Mouse (Mus musculus) midbrain, embryonic 10.5 days (tissue): ENCODE measurements at regions not wholly inside any gene's neighbourhood (a gene's known extent, or its start where the extent isn't known, plus 50 kb on each side); places are given as distances from the start of the nearest gene placed in this dataset.

Experiments used
- DNase-seq: peaks from one replicate; pipeline ENCODE4 v3.0.0-alpha.2; 2017; ENCODE audit warnings: low spot score
- H3K27ac ChIP-seq: fragments of 300-500 bp; sonication (generic); replicated peaks from 2 replicates; pipeline ENCODE4 v1.5.1; 2016; ENCODE audit warnings: mild to moderate bottlenecking
- H3K27me3 ChIP-seq: fragments of 300-500 bp; sonication (generic); 2 replicates; pipeline ENCODE4 v1.6.1; 2016; ENCODE audit warnings: low read depth, mild to moderate bottlenecking; ENCODE audit not compliant: poor library complexity, severe bottlenecking
- H3K36me3 ChIP-seq: fragments of 300-500 bp; sonication (generic); 2 replicates; pipeline ENCODE4 v1.6.1; 2016; ENCODE audit warnings: mild to moderate bottlenecking, moderate library complexity
- H3K4me1 ChIP-seq: fragments of 300-500 bp; sonication (generic); 2 replicates; pipeline ENCODE4 v1.6.1; 2016
- H3K4me3 ChIP-seq: fragments of 300-500 bp; sonication (generic); 2 replicates; pipeline ENCODE4 v1.5.1; 2016; ENCODE audit warnings: mild to moderate bottlenecking, moderate library complexity
- H3K9me3 ChIP-seq: fragments of 300-500 bp; sonication (generic); replicated peaks from 2 replicates; pipeline ENCODE4 v1.6.1; 2016; ENCODE audit warnings: mild to moderate bottlenecking
- WGBS: fragments of 180-500 bp; shearing (Covaris S2); methylation state at CpG from one replicate; pipeline ENCODE4 v1.1.7; 2016; 5-methylcytosine and 5-hydroxymethylcytosine counted together

- H3K27ac ChIP-seq = no peak overlapping the region
- no peaks in the 10 kb centered on the region for H3K27me3 ChIP-seq
- H3K9me3 ChIP-seq = no peaks in the 10 kb centered on the region
- no peak for DNase-seq
- WGBS = 100% methylated on average over 1 of the region's 1 CpGs
- H3K36me3 ChIP-seq = no peaks in the 10 kb centered on the region
- no peak overlapping the region for H3K4me3 ChIP-seq
- H3K4me1 ChIP-seq = no peaks in the 10 kb centered on the region
Measured at GRCm38 (mm10) chr14:97694238-97694637, 475.3 kb downstream of the Dach1 start.

DNA sequence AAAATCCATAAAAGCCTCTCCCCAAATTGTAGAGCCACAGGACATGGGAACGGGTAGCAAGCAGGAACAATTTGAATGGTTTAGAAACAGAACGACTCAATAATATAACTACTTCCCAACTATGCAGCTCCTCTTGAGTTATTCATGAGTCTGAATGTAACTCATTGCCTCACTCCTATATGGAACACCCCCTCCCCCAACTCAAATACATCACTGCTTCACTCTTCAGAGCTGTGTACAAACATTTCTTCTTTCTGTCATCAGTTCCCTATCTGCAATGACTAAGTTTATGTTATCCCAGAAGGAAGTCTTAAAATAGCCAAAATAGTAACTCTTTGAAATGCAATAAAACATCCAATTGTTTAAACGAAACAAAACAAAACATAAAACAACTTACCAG is 484.9 kb downstream of the Dach1 start:
- no peaks in the 10 kb centered on the region for H3K36me3 ChIP-seq
- no peaks in the 10 kb centered on the region for H3K27me3 ChIP-seq
- no peaks in the 10 kb centered on the region for H3K4me1 ChIP-seq
- no peaks in the 10 kb centered on the region for H3K9me3 ChIP-seq
- no peak overlapping the region for H3K4me3 ChIP-seq
- 89% methylated on average over 3 of the region's 3 CpGs for WGBS
- no peak overlapping the region for H3K27ac ChIP-seq
- no peak for DNase-seq

- no peaks in the 10 kb centered on the region for H3K9me3 ChIP-seq
- H3K27me3 ChIP-seq = no peaks in the 10 kb centered on the region
- H3K36me3 ChIP-seq = no peaks in the 10 kb centered on the region
- WGBS = 79% methylated on average over 2 of the region's 2 CpGs
- no peak overlapping the region for H3K4me3 ChIP-seq
- DNase-seq = no peak
- H3K27ac ChIP-seq = no peak overlapping the region
- H3K4me1 ChIP-seq = no peaks in the 10 kb centered on the region
Measured at GRCm38 (mm10) chr14:97667806-97668205, 501.8 kb downstream of the Dach1 start.

DNA sequence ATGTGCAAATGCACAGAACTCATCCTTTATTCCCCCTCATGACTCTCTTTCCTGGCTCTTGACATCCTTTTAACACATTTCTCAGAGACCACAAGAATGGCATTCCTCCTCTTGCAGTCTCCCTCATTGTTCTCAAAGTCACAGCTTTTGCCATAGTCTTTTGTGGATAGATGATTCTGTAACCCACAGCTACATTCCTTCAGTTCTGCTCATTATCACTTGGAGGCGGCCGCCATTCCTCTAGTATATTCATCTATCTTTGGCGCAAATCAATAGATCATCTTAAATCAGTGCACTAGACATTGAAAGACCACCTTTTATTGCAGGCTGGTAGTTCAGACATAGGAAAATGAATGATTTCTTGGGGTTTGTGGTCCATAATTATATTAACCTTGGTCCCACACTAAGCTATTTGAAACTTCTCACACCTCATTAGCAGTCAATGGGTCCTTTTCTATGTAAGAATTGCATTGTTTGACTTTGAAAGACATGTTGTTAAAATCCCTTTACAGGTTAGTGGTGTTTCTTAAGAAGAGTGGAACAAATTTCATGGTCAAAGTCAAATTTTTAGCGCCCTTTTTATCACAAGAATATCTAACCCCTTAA is 531.3 kb downstream of the Dach1 start:
- H3K27ac ChIP-seq = 0 out of 2 replicates have a peak overlapping the region, but pooled peaks have one; percentile 6
- DNase-seq = peak; percentile 20

GRCm38 (mm10) chr14:97611438-97611837 is 558.1 kb downstream of the Dach1 start:
- 86% methylated on average over 1 of the region's 1 CpGs for WGBS
- Histone ChIP-seq H3K36me3 (no peaks in the 10 kb centered on the region), H3K4me1 (peaks cover 6% of the 10 kb centered on the region; the same call in 1 of the 2 replicates), H3K27me3 (no peaks in the 10 kb centered on the region), H3K4me3 (no peak overlapping the region), H3K9me3 (no peaks in the 10 kb centered on the region), H3K27ac (no peak overlapping the region)
- DNase-seq = no peak

More for the DNA sequence above, 531.3 kb downstream of the Dach1 start:
- WGBS = 50% methylated on average over 4 of the region's 4 CpGs
- Histone ChIP-seq H3K4me3 (no peak overlapping the region), H3K9me3 (no peaks in the 10 kb centered on the region; the same call in 1 of the 2 replicates), H3K4me1 (peaks cover 21% of the 10 kb centered on the region), H3K36me3 (no peaks in the 10 kb centered on the region), H3K27me3 (no peaks in the 10 kb centered on the region)

DNA sequence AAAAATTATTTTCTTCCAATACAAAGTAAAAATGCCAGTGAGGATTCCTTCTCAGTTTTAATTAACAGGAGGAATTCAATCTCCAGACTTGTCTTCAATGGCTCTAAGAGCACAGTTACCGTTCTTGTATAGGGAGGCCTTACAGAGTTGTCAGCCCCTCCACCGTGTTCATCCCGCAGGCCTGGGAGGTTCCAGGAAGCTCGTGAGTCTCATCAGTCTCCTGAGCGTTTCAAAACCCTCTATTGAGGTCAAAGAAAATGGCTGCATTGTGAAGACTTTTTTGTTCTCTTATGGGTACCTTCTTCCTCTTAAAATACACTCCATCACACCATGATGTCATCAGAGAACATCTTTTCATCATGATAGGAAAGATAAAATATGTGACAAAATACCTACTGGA is 572.9 kb downstream of the Dach1 start:
- Histone ChIP-seq H3K36me3 (no peaks in the 10 kb centered on the region), H3K4me3 (no peak overlapping the region), H3K27ac (0 out of 2 replicates have a peak overlapping the region, but pooled peaks have one; percentile 23), H3K4me1 (peaks cover 10% of the 10 kb centered on the region; the same call in 1 of the 2 replicates), H3K9me3 (no peaks in the 10 kb centered on the region), H3K27me3 (no peaks in the 10 kb centered on the region)
- 44% methylated on average over 5 of the region's 5 CpGs for WGBS
- DNase-seq = no peak

DNA sequence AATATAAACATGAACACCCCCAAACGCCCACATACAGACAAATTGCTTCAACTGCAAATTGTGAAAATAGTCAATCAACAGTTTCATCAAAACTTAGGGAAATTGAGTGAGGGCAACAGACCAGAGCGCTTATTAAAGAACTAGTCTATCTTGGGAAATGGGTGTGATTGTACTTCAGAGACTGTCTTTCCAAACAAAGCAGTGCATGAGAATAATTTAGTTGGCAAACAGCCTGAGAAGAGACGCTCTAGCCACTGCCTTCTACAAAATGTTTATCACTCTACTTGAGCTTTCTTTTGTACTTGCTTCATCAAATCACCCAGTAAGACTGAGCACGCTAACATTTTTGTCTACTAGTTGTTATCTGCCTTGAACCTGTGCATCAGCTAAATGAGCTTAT is 581.0 kb downstream of the Dach1 start:
- 72% methylated on average over 4 of the region's 4 CpGs for WGBS
- Histone ChIP-seq H3K27ac (peak overlapping the region; percentile 59), H3K4me3 (no peak overlapping the region), H3K27me3 (no peaks in the 10 kb centered on the region), H3K36me3 (no peaks in the 10 kb centered on the region), H3K9me3 (no peaks in the 10 kb centered on the region), H3K4me1 (peaks cover 9% of the 10 kb centered on the region)
- DNase-seq = no peak

- Histone ChIP-seq H3K4me1 (peaks cover 9% of the 10 kb centered on the region), H3K4me3 (no peak overlapping the region), H3K9me3 (no peaks in the 10 kb centered on the region), H3K27me3 (no peaks in the 10 kb centered on the region), H3K27ac (peak overlapping the region; percentile 59), H3K36me3 (no peaks in the 10 kb centered on the region)
- 17% methylated on average over 7 of the region's 7 CpGs for WGBS
- DNase-seq = peak; percentile 27
Measured at GRCm38 (mm10) chr14:97588182-97588581, 581.4 kb downstream of the Dach1 start.

DNA sequence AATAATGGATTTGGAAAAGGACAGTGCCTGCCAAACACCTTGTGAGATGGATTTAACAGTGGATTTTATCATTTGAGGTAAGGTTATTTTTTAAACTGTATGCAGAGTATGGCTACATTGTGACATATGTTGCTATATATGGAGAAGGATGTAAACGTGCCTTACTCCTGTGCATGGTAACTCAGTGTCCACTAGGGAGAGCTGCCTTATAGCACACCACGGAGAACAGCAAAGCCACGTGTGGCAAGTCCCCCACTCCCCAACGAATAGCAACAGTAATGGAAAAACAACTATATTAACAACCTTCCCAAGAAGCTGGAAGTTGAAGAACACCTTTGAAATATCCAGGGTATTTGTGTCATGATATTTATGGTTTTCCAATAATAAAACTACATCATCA is 582.6 kb downstream of the Dach1 start:
- peaks cover 9% of the 10 kb centered on the region for H3K4me1 ChIP-seq
- H3K27ac ChIP-seq = no peak overlapping the region
- H3K9me3 ChIP-seq = no peaks in the 10 kb centered on the region
- 36% methylated on average over 4 of the region's 4 CpGs for WGBS
- H3K27me3 ChIP-seq = no peaks in the 10 kb centered on the region
- DNase-seq = peak; percentile 19
- no peak overlapping the region for H3K4me3 ChIP-seq
- H3K36me3 ChIP-seq = no peaks in the 10 kb centered on the region

DNA sequence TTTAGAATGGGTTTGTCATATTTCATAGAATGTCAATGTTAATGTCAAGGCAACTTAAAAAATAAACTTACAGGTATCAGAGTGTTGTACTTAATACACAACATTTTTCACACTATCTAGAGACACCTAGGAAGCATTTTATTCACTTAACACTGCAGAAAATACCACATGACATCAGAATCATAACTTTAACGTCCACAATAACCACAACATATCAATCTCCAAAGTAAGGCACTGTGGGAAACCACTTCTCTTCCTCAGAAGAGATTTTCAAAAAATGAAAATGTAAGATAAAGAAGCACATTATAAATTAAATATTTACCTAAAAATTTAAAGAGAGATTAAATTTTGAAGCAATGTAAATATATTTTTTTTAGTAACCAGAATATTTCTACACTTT is 599.3 kb downstream of the Dach1 start:
- Histone ChIP-seq H3K4me3 (no peak overlapping the region), H3K4me1 (no peaks in the 10 kb centered on the region), H3K27me3 (no peaks in the 10 kb centered on the region), H3K9me3 (no peaks in the 10 kb centered on the region), H3K27ac (no peak overlapping the region), H3K36me3 (no peaks in the 10 kb centered on the region)
- no peak for DNase-seq
- WGBS = 91% methylated on average over 1 of the region's 1 CpGs

- WGBS = 48% methylated on average over 7 of the region's 7 CpGs
- H3K36me3 ChIP-seq = no peaks in the 10 kb centered on the region
- H3K4me3 ChIP-seq = no peak overlapping the region
- H3K27ac ChIP-seq = peak overlapping the region; percentile 59
- H3K4me1 ChIP-seq = peaks cover 17% of the 10 kb centered on the region
- H3K27me3 ChIP-seq = no peaks in the 10 kb centered on the region
- no peak for DNase-seq
- H3K9me3 ChIP-seq = no peaks in the 10 kb centered on the region
Measured at GRCm38 (mm10) chr14:97560121-97560907, 609.3 kb downstream of the Dach1 start.

DNA sequence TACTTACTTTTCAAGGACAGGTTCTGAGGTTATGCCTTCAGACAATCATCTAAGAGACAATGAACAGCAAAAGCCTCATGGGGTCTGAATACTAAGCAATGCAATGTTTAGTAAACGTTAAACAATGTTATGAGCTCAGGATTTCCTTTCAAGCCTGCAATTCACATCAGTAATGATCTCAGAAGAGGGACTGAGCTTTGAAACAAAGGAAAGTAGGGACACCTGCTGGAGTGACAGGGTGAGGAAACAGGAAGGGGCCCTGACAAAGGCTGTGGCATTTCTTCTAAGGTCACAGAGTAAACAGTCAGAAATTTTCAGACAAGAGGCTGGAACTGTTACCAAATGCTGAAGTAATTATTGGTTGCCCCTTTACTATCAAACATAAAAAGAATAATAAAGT is 610.0 kb downstream of the Dach1 start:
- WGBS = 0% methylated on average over 1 of the region's 1 CpGs
- Histone ChIP-seq H3K27ac (peak overlapping the region; percentile 69), H3K4me1 (peaks cover 17% of the 10 kb centered on the region), H3K27me3 (no peaks in the 10 kb centered on the region), H3K9me3 (no peaks in the 10 kb centered on the region), H3K36me3 (no peaks in the 10 kb centered on the region), H3K4me3 (no peak overlapping the region)
- DNase-seq = no peak

DNA sequence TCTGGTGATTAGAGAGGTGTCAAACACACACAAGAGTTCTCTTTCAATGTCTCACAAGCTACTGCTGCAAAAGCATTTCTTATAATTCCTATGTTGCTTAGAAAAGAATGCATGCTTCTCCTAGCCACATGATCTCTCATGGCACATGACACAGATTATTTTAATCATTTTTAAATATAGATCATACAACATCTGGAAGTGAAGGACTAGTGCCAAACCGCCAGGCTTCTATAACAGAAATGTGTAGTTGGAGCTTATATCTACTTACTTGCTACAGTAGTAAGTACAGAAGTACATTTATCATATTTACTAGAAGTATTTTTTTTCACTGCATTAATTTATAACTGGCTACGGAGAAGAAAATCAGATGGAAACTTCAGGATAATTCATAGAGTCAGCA is 611.3 kb downstream of the Dach1 start:
- Histone ChIP-seq H3K4me1 (peaks cover 17% of the 10 kb centered on the region), H3K36me3 (no peaks in the 10 kb centered on the region), H3K27me3 (no peaks in the 10 kb centered on the region), H3K27ac (no peak overlapping the region), H3K9me3 (no peaks in the 10 kb centered on the region), H3K4me3 (no peak overlapping the region)
- no peak for DNase-seq
- 96% methylated on average over 2 of the region's 2 CpGs for WGBS
